Mouse (Mus musculus) CH12.LX (cell line): ENCODE measurements at regions not wholly inside any gene's neighbourhood (a gene's known extent, or its start where the extent isn't known, plus 50 kb on each side); places are given as distances from the start of the nearest gene placed in this dataset.

Experiments used
- DNase-seq: peaks from one replicate; pipeline ENCODE4 v3.0.0-alpha.2; 2013; ENCODE audit errors: extremely low read depth
- H3K27ac ChIP-seq: 2 replicates; pipeline ENCODE4 v1.5.1; 2012; ENCODE audit warnings: low read depth, mild to moderate bottlenecking, control low read depth, moderate library complexity; ENCODE audit not compliant: insufficient read depth
- H3K27me3 ChIP-seq: replicated peaks from 2 replicates; pipeline ENCODE3; 2012; ENCODE audit warnings: inconsistent platforms
- H3K36me3 ChIP-seq, 2 experiments: replicated peaks in 1 of 2; 2 replicates each; pipeline versions ENCODE3 to v1.6.1; 2012; ENCODE audit warnings: inconsistent platforms in 1 of 2, low read length in 1 of 2, mild to moderate bottlenecking in 1 of 2, mixed read lengths in 1 of 2, moderate library complexity in 1 of 2; ENCODE audit not compliant: control insufficient read depth in 1 of 2, insufficient read depth in 1 of 2
- H3K4me1 ChIP-seq, 2 experiments: 2 replicates each; pipeline ENCODE4 v1.6.1; 2012; ENCODE audit warnings: inconsistent platforms in 1 of 2, moderate library complexity in 1 of 2; ENCODE audit not compliant: insufficient read depth in 2 of 2, control insufficient read depth in 1 of 2
- H3K4me2 ChIP-seq: 2 replicates; pipeline ENCODE4 v1.6.1; 2012; ENCODE audit warnings: low read depth, mild to moderate bottlenecking, control low read depth; ENCODE audit not compliant: poor library complexity, insufficient read depth, severe bottlenecking
- H3K4me3 ChIP-seq, 3 experiments: fragments of 150-350 bp in 1 of 3; sonication (generic) in 1 of 3; replicated peaks in 1 of 3; 2 replicates each; pipeline versions ENCODE3 to v1.5.1; 2011 to 2012; ENCODE audit warnings: low read depth in 2 of 3, low read length in 2 of 3, mild to moderate bottlenecking in 2 of 3, moderate library complexity in 2 of 3, control low read depth in 1 of 3, improper control_type of control experiment in 1 of 3, inconsistent platforms in 1 of 3, mixed read lengths in 1 of 3; ENCODE audit not compliant: poor library complexity in 1 of 3
- H3K79me2 ChIP-seq: replicated peaks from 2 replicates; pipeline ENCODE4 v1.6.1; 2012; ENCODE audit warnings: mild to moderate bottlenecking, moderate library complexity; ENCODE audit not compliant: control insufficient read depth, poor library complexity, insufficient read depth, severe bottlenecking; ENCODE audit errors: extremely low read depth
- H3K9ac ChIP-seq: 2 replicates; pipeline ENCODE4 v1.6.1; 2012; ENCODE audit warnings: low read depth, mild to moderate bottlenecking, control low read depth, moderate library complexity; ENCODE audit not compliant: insufficient read depth
- H3K9me3 ChIP-seq: replicated peaks from 2 replicates; pipeline ENCODE3; 2012; ENCODE audit warnings: low read length, inconsistent platforms, mixed read lengths
- BHLHE40 ChIP-seq: IDR thresholded peaks from 2 replicates; pipeline ENCODE4 v1.6.1; 2011; ENCODE audit warnings: mild to moderate bottlenecking, low read depth, low read length, improper control_type of control experiment
- CHD1 ChIP-seq: IDR thresholded peaks from 2 replicates; pipeline ENCODE4 v1.6.1; 2012; ENCODE audit warnings: low read depth, low read length, improper control_type of control experiment, inconsistent platforms
- CTCF ChIP-seq, 2 experiments: IDR thresholded peaks in 1 of 2; conservative IDR thresholded peaks in 1 of 2; 2 replicates each; pipeline ENCODE4 v1.5.1; 2011 to 2012; ENCODE audit warnings: low read depth in 2 of 2, low read length in 2 of 2, improper control_type of control experiment in 1 of 2, inconsistent platforms in 1 of 2, mild to moderate bottlenecking in 1 of 2, moderate library complexity in 1 of 2
- E2F4 ChIP-seq: IDR thresholded peaks from 2 replicates; pipeline ENCODE4 v1.6.1; 2011; ENCODE audit warnings: low read depth, low read length, improper control_type of control experiment; ENCODE audit not compliant: insufficient replicate concordance
- ELF1 ChIP-seq: IDR thresholded peaks from 2 replicates; pipeline ENCODE4 v1.6.1; 2014; ENCODE audit warnings: low read depth, mild to moderate bottlenecking, inconsistent platforms, low read length, improper control_type of control experiment
- KAT2A ChIP-seq: IDR thresholded peaks from 2 replicates; pipeline ENCODE4 v1.6.1; 2012; ENCODE audit warnings: low read length, improper control_type of control experiment, inconsistent platforms; ENCODE audit not compliant: insufficient replicate concordance
- MXI1 ChIP-seq: IDR thresholded peaks from 2 replicates; pipeline ENCODE4 v1.6.1; 2011; ENCODE audit warnings: mild to moderate bottlenecking, low read depth, low read length, improper control_type of control experiment
- MYC ChIP-seq: IDR thresholded peaks from 2 replicates; pipeline ENCODE4 v1.6.1; 2011; ENCODE audit warnings: low read depth, mild to moderate bottlenecking, improper control_type of control experiment, low read length
- NRF1 ChIP-seq: IDR thresholded peaks from 2 replicates; pipeline ENCODE4 v1.6.1; 2014; ENCODE audit warnings: low read depth, mild to moderate bottlenecking, inconsistent platforms, low read length, improper control_type of control experiment, moderate library complexity
- POLR2A ChIP-seq: IDR thresholded peaks from 2 replicates; pipeline ENCODE4 v1.6.1; 2011; ENCODE audit warnings: low read depth, mild to moderate bottlenecking, improper control_type of control experiment, low read length
- RAD21 ChIP-seq: IDR thresholded peaks from 2 replicates; pipeline ENCODE4 v1.6.1; 2011; ENCODE audit warnings: low read depth, mild to moderate bottlenecking, low read length, improper control_type of control experiment, moderate library complexity
- SMC3 ChIP-seq: IDR thresholded peaks from 2 replicates; pipeline ENCODE4 v1.6.1; 2011; ENCODE audit warnings: low read depth, low read length, improper control_type of control experiment
- USF2 ChIP-seq: conservative IDR thresholded peaks from 2 replicates; pipeline ENCODE4 v1.6.1; 2011; ENCODE audit warnings: low read depth, low read length, improper control_type of control experiment
- ZKSCAN1 ChIP-seq: IDR thresholded peaks from 2 replicates; pipeline ENCODE4 v1.6.1; 2012; ENCODE audit warnings: low read depth, inconsistent platforms, low read length, improper control_type of control experiment, borderline replicate concordance
- dilution Hi-C: fragments of 300-500 bp; cut with MboI; formaldehyde crosslinking; loops from 2 replicates; pipeline ENCODE4 v1.14.3; 2020; ENCODE audit warnings: low sequenced_read_pairs; ENCODE audit not compliant: extremely low pct_unique_long_range_greater_than_20kb, extremely low pct_ligation_motif_present
- in situ Hi-C: fragments of 300-500 bp; cut with MboI; formaldehyde crosslinking; loops from 3 replicates; pipeline ENCODE4 v1.14.3; 2019; ENCODE audit warnings: low sequenced_read_pairs, low pct_ligation_motif_present, low pct_unique_long_range_greater_than_20kb, mixed read lengths

GRCm38 (mm10) chr8:53868567-53868966 is 208.8 kb upstream of the Vegfc start:
- Histone ChIP-seq H3K9ac (no peak overlapping the region), H3K4me3 (no peak overlapping the region), H3K4me1 (peaks cover 0 to 10% of the 10 kb centered on the region in 2 experiments; a peak in 2 of 4 replicates), H3K36me3 (no peaks in the 10 kb centered on the region), H3K79me2 (no peaks in the 10 kb centered on the region), H3K27ac (no peak overlapping the region), H3K4me2 (no peak overlapping the region), H3K9me3 (no peaks in the 10 kb centered on the region), H3K27me3 (no peaks in the 10 kb centered on the region)
- dilution Hi-C loops (no loop called here), in situ Hi-C loops (loop anchor here (25.0 kb wide), 1 partner anchor 619 kb away; no protein-coding TSS in a partner anchor)
- TF ChIP-seq NRF1 (no peak), MXI1 (no peak), CHD1 (no peak), ZKSCAN1 (no peak), KAT2A (no peak), USF2 (no peak), MYC (no peak)
- DNase-seq, result no peak

- no peaks in the 10 kb centered on the region for H3K9me3 ChIP-seq
- in situ Hi-C loops, result loop anchor here (25.0 kb wide), 1 partner anchor 617 kb away; no protein-coding TSS in a partner anchor
- TF ChIP-seq BHLHE40, result no peak
- no peak for TF ChIP-seq ELF1
- peak; percentile 50 for TF ChIP-seq RAD21
- no peak for TF ChIP-seq POLR2A
- TF ChIP-seq CTCF (conservative IDR thresholded peaks at IDR 0.05 in 1 of 2, IDR thresholded peaks at IDR 0.05 in 1 of 2; ENCODE audit: low read depth in 2 of 2, low read length in 2 of 2), result peak; percentile 56 to 59; a peak in 3 of 4 replicates
- peak; percentile 64 for TF ChIP-seq SMC3
- TF ChIP-seq E2F4, result no peak
- TF ChIP-seq, all 38 proteins: peak for 3
- Histone ChIP-seq H3K4me1 (peaks cover 0 to 10% of the 10 kb centered on the region in 2 experiments; a peak in 2 of 4 replicates), H3K4me3 (no peak overlapping the region), H3K27me3 (no peaks in the 10 kb centered on the region), H3K9ac (no peak overlapping the region), H3K36me3 (no peaks in the 10 kb centered on the region), H3K79me2 (no peaks in the 10 kb centered on the region), H3K27ac (no peak overlapping the region), H3K4me2 (no peak overlapping the region)
- peak; percentile 28 for DNase-seq
- dilution Hi-C loops, result no loop called here
Observed at GRCm38 (mm10) chr8:53869997-53870596, 207.3 kb upstream of the Vegfc start.
